Mouse (Mus musculus): Measurements from ENCODE around the gene Hfe. TPM values are rescaled to one million over a fixed set of nuclear protein-coding genes. Genes with fewer than 3 reads are reported as not detected.
A peak's percentile ranks its signal among the peaks of the same experiment; 100 is the strongest.
"Not testable (repeated sequence)": the region's sequence is repeated elsewhere in the genome, so short reads cannot be mapped to it uniquely, and the experiment has no call there.

Hfe gene
- polyA plus RNA-seq, 1 experiment from 2014 or later = 3.3 TPM

DNA sequence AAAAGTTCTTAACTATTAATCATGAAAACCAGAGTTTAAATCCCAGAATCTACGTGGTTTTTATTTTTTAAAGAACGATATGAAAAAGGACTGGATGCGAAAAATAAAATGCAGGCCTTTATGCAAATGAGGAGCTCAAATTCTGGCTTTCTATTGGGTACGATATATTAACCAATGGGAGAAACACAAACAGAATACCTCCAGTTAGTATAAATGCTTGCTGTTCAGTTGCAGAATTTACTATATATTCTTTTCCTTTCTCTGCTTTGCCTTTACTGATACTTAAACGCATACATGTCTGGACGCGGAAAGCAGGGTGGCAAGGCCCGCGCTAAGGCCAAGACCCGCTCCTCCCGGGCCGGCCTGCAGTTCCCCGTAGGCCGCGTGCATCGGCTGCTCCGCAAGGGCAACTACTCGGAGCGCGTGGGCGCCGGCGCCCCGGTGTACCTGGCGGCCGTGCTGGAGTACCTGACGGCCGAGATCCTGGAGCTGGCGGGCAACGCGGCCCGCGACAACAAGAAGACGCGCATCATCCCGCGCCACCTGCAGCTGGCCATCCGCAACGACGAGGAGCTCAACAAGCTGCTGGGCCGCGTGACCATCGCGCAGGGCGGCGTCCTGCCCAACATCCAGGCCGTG lies 40.3 kb upstream of the Hfe start, which contains the start of gene Hist1h2ab:
TSS of gene Hist1h2ab (plus strand) at position 288 of the 639 bp plus-strand sequence.
- under 1% methylated on average over 35 of the region's 47 CpGs for WGBS
- peak; percentile 47 for ATAC-seq (ENCODE audit: low FRiP score, low read depth)

DNA sequence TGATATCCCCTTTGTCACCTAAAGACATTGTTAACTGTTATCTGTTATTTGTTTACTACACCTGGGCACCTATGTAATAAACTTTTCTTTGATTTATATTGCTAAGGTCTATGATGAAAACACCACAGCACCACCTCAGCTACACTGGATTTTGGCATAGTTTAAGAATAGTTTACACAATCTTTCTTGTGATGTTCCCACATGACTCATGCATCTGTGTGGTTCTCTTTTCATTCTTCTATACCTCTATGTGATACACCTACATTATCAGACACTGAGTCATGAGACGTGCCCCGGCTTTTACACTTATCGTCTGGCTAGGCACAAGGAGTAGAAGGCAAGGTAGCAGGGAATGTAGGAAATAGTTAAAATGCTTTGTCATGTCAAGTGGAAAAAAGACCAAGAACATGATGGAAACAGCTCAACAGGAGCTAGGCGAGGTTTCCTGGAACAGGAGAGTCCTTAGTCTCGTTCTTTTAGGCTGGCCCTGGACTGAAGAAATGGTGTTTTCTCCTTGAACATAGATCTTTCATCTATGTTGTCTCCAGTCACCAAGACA lies 39.0 kb upstream of the Hfe start:
- no peaks in the 10 kb centered on the region for H3K9me3 ChIP-seq
- no peaks in the 10 kb centered on the region for H3K36me3 ChIP-seq
- 90% methylated on average over 5 of the region's 5 CpGs for WGBS
- no peak overlapping the region for H3K4me2 ChIP-seq (replicated peaks)
- ATAC-seq (ENCODE audit: low FRiP score, low read depth) = no peak
- no peak overlapping the region for H3K4me3 ChIP-seq
- H3K27ac ChIP-seq (replicated peaks) = peak overlapping the region; percentile 70; the same call in 1 of the 2 replicates
- H3K4me1 ChIP-seq = peaks cover 25% of the 10 kb centered on the region
- no peaks in the 10 kb centered on the region for H3K27me3 ChIP-seq
- no peak overlapping the region for H3K9ac ChIP-seq (replicated peaks)

More for the DNA sequence above, 40.3 kb upstream of the Hfe start, which contains the start of gene Hist1h2ab:
- H3K9me3 ChIP-seq, H3K27me3 ChIP-seq, H3K36me3 ChIP-seq: not testable (repeated sequence)
- Histone ChIP-seq H3K4me1 (peaks cover 22% of the 10 kb centered on the region), H3K27ac (replicated peaks) (peak within 1 kb of the TSS; percentile 95), H3K4me2 (replicated peaks) (peak within 1 kb of the TSS; percentile 60), H3K9ac (replicated peaks) (peak within 1 kb of the TSS; percentile 54), H3K4me3 (peak within 1 kb of the TSS; percentile 47)

DNA sequence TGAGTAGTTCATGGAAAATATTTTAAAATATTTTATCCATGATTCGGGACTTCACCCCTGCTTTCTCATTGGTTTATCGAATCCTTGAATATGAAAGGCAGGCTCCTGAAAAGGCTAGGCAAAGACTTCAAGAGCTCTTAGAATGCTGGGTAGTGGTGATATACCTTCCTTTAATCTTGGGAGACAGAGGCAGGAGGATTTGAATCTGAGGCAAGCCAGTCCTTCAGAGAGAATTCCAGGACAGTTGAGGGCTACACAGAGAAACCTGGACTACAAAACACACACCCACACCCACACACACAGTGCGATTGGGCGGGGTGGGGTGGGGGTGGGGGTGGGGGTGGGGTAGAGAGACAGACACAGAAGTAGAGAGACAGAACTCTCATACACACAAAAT lies 37.2 kb upstream of the Hfe start:
- ATAC-seq (ENCODE audit: low FRiP score, low read depth) = no peak
- H3K36me3 ChIP-seq = no peaks in the 10 kb centered on the region
- H3K4me3 ChIP-seq = no peak overlapping the region
- peak overlapping the region; percentile 67 for H3K4me2 ChIP-seq (replicated peaks)
- H3K4me1 ChIP-seq = peaks cover 24% of the 10 kb centered on the region
- WGBS = 3% methylated on average over 4 of the region's 4 CpGs
- no peak overlapping the region; the same call in 1 of the 2 replicates for H3K9ac ChIP-seq (replicated peaks)
- no peaks in the 10 kb centered on the region for H3K27me3 ChIP-seq
- peak overlapping the region; percentile 98 for H3K27ac ChIP-seq (replicated peaks)
- H3K9me3 ChIP-seq = no peaks in the 10 kb centered on the region

DNA sequence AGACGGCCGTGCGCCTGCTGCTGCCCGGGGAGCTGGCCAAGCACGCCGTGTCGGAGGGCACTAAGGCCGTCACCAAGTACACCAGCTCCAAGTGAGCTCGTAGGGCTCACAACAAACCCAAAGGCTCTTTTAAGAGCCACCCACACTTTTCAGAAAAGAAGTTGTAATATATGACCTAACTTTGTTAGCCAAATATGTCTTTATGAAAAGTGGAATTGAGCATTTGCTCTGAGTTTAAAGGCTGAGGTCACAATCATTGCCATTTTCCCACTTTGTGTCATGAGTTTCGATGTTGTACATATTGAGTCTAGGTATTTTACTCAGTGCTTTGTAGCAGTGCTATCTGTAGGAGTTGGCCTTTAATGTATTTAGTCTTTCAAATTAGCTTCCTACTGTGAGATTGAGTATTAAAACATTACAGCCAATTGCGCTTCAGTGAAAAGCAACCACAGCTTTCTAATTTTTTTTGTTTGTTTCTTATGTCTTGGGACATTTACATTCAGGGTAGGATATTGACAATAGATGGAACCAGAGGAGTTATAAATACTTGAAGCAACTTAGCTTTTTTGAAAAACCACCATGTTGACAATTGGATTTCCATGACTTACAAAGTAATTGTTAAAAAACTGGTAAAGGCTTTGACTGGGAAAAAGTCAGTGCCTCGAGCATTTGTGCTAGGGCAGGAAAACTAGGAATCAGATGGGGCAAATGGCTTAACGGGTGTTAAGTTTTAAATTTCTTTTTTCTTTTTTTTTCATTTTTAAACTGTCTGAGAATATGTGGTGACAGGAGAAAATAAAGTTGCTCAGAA lies 36.6 kb upstream of the Hfe start:
- H3K9me3 ChIP-seq = no peaks in the 10 kb centered on the region
- H3K9ac ChIP-seq (replicated peaks) = peak overlapping the region; percentile 47
- H3K27ac ChIP-seq (replicated peaks) = peak overlapping the region; percentile 98
- ATAC-seq (ENCODE audit: low FRiP score, low read depth) = peak; percentile 7; the same call in 1 of the 2 replicates
- peak overlapping the region; percentile 67 for H3K4me2 ChIP-seq (replicated peaks)
- 2% methylated on average over 13 of the region's 13 CpGs for WGBS
- no peaks in the 10 kb centered on the region for H3K36me3 ChIP-seq
- H3K4me3 ChIP-seq = peak overlapping the region; percentile 47
- H3K27me3 ChIP-seq = no peaks in the 10 kb centered on the region
- H3K4me1 ChIP-seq = peaks cover 21% of the 10 kb centered on the region

DNA sequence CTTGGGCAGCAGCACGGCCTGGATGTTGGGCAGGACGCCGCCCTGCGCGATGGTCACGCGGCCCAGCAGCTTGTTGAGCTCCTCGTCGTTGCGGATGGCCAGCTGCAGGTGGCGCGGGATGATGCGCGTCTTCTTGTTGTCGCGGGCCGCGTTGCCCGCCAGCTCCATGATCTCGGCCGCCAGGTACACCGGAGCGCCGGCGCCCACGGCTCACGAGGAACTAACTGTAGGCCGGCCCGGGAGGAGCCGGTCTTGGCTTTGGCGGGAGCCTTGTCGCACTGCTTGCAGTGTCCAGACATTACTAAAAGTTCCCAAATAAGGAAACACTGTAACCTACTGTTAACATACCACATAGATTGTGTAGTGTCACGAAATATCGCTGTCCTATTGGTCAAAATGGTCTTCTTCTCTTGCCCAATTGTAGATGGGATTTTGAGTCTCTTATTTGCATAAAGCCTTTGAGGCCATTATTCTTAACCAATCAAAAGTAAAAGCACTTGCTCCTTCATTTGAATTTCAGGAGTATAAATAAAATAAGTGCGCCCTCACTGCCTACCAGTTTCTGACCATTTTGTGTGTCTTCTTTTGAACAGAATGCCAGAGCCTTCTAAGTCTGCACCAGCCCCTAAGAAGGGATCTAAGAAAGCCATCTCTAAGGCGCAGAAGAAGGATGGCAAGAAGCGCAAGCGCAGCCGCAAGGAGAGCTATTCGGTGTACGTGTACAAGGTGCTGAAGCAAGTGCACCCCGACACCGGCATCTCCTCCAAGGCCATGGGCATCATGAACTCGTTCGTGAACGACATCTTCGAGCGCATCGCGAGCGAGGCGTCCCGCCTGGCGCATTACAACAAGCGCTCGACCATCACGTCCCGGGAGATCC lies 35.8 kb upstream of the Hfe start, which contains the start of gene Hist1h2bb:
TSS of gene Hist1h2bb (plus strand) at position 534 of the 880 bp plus-strand sequence.
- Histone ChIP-seq H3K4me2 (replicated peaks) (peak within 1 kb of the TSS; percentile 67), H3K4me1 (peaks cover 21% of the 10 kb centered on the region), H3K27ac (replicated peaks) (peak within 1 kb of the TSS; percentile 98), H3K9ac (replicated peaks) (peak within 1 kb of the TSS; percentile 62), H3K4me3 (peak within 1 kb of the TSS; percentile 47)
- not testable (repeated sequence) for H3K36me3 ChIP-seq, H3K27me3 ChIP-seq, H3K9me3 ChIP-seq
- peak; percentile 92 for ATAC-seq (ENCODE audit: low FRiP score, low read depth)
- WGBS = under 1% methylated on average over 45 of the region's 58 CpGs

DNA sequence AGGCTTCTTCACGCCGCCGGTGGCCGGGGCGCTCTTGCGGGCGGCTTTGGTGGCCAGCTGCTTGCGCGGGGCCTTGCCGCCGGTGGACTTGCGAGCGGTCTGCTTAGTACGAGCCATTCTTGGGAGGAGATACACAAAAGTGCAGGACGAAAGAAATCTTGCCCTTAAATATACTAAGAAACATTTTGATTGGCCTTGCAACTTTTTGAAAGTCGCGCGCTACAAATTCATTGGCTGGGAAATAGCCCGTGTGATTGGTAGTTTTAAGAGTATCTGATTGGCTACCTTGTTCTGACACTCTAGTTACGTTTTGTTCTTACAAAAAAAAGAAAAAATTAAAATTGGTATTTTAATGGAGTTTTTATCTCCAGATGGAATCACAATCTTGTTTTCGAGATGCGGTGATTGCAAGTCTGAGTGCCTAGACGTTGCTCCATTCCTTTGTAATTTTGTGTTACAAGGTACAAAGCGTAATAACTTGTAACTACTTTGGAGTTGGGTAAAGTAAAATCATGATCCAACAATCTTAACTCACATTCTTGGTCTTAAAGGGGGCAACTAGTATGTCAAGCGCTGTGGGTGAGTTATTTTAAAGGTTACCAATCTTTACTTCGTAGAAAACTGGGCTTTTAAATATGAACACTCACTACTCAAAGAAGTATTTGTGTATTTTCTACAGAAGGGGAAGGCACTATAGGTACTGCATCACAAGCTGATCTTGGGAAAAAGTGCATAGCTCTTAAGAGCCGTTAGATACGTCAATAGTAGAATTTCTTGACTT lies 34.9 kb upstream of the Hfe start, which contains the start of gene Hist1h3c:
TSS of gene Hist1h3c (minus strand) at position 222 of the 781 bp plus-strand sequence.
- H3K27ac ChIP-seq (replicated peaks) = peak within 1 kb of the TSS; percentile 98
- H3K4me2 ChIP-seq (replicated peaks) = peak within 1 kb of the TSS; percentile 67
- H3K27me3 ChIP-seq = no peaks in the 10 kb centered on the region
- H3K4me1 ChIP-seq = peaks cover 25% of the 10 kb centered on the region
- H3K9ac ChIP-seq (replicated peaks) = peak within 1 kb of the TSS; percentile 62
- under 1% methylated on average over 26 of the region's 28 CpGs for WGBS
- H3K4me3 ChIP-seq = peak within 1 kb of the TSS; percentile 47
- no peaks in the 10 kb centered on the region for H3K36me3 ChIP-seq
- H3K9me3 ChIP-seq = no peaks in the 10 kb centered on the region
- ATAC-seq (ENCODE audit: low FRiP score, low read depth) = peak; percentile 72

DNA sequence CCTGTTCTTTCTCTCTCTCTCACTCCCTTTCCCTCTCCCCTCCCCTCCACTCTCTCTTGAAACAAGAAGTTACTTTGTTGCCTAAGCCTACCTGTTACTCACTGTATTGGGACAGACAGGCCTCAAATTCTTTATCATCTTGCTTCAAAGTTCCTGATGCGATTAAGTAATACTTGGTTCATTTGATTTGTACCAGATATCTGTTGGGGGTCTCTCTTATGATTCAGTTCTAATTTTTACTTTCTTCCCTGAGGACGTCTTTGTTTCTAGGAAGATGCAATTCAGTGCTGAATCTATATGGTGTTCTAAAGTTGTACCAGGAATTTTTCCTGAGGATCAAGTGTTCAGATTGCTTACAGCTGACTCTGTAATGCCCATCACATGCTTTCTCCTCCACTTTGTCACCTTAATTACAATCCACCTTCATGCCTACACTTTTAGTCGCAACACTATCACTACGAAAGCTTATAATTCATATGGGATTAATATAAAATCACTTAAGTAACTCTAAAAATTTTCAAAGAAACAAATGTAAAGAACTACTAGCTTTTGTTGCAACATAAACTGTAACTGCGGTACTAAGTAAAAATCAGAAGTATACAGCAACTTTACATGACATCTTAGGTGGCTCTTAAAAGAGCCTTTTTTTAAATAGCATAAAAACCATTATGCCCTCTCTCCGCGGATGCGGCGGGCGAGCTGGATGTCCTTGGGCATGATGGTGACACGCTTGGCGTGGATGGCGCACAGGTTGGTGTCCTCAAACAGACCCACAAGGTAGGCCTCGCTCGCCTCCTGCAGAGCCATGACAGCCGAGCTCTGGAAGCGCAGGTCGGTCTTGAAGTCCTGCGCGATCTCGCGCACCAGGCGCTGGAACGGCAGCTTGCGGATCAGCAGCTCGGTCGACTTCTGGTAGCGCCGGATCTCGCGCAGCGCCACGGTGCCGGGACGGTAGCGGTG lies 34.0 kb upstream of the Hfe start:
- H3K4me3 ChIP-seq = peak overlapping the region; percentile 47
- WGBS = under 1% methylated on average over 18 of the region's 36 CpGs
- ATAC-seq (ENCODE audit: low FRiP score, low read depth) = no peak
- H3K9me3 ChIP-seq = no peaks in the 10 kb centered on the region
- peak overlapping the region; percentile 77 for H3K27ac ChIP-seq (replicated peaks)
- no peaks in the 10 kb centered on the region for H3K36me3 ChIP-seq
- no peaks in the 10 kb centered on the region for H3K27me3 ChIP-seq
- peaks cover 33% of the 10 kb centered on the region for H3K4me1 ChIP-seq
- peak overlapping the region; percentile 46 for H3K9ac ChIP-seq (replicated peaks)
- H3K4me2 ChIP-seq (replicated peaks) = peak overlapping the region; percentile 67

DNA sequence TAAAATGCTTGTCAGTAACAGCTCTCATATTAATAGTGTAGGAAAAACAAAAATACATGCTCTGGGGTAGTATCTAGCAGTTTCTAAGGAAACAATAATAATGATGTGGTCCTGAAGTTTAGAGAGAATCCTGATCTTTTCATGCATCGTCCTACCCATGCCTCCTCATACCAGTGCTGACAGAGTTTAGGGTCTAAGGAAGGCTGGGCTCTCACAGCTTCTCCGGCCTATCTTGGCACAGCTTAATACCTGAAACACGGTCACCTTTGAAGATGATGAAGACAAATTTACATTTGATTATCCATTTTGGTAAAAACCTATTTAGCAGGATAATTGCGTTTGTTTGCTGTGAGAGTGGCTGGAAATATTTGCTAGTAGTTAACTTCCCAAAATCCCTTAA lies 33.3 kb upstream of the Hfe start:
- peak overlapping the region; percentile 47; the same call in 1 of the 2 replicates for H3K4me3 ChIP-seq
- ATAC-seq (ENCODE audit: low FRiP score, low read depth) = no peak
- no peaks in the 10 kb centered on the region for H3K9me3 ChIP-seq
- no peaks in the 10 kb centered on the region for H3K27me3 ChIP-seq
- peak overlapping the region; percentile 67 for H3K4me2 ChIP-seq (replicated peaks)
- H3K9ac ChIP-seq (replicated peaks) = peak overlapping the region; percentile 46; the same call in 1 of the 2 replicates
- H3K36me3 ChIP-seq = no peaks in the 10 kb centered on the region
- 39% methylated on average over 4 of the region's 4 CpGs for WGBS
- H3K27ac ChIP-seq (replicated peaks) = peak overlapping the region; percentile 77
- peaks cover 40% of the 10 kb centered on the region for H3K4me1 ChIP-seq

DNA sequence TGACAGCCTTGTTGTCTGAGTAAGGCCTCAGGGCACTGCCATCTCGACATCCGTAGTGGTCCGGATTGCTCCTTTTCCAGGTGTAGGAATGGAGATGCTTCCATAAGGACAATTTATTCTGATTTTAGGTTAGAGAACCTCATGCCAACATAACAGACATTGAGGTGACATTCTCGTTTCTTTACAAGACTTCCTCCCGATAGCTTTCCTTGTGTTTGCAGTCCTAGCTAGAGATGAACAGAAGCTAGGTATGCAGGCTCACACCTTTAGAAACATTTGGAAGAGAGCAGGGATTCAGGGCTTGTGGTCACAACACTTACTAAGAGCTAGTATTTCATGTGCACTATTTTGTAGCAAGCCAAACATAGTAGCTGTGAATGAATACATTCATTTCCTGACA lies 32.6 kb upstream of the Hfe start:
- Histone ChIP-seq H3K4me3 (no peak overlapping the region), H3K36me3 (no peaks in the 10 kb centered on the region), H3K27ac (replicated peaks) (no peak overlapping the region), H3K9ac (replicated peaks) (no peak overlapping the region), H3K4me1 (peaks cover 38% of the 10 kb centered on the region), H3K9me3 (no peaks in the 10 kb centered on the region), H3K4me2 (replicated peaks) (no peak overlapping the region), H3K27me3 (no peaks in the 10 kb centered on the region)
- ATAC-seq (ENCODE audit: low FRiP score, low read depth) = no peak
- 85% methylated on average over 5 of the region's 5 CpGs for WGBS

DNA sequence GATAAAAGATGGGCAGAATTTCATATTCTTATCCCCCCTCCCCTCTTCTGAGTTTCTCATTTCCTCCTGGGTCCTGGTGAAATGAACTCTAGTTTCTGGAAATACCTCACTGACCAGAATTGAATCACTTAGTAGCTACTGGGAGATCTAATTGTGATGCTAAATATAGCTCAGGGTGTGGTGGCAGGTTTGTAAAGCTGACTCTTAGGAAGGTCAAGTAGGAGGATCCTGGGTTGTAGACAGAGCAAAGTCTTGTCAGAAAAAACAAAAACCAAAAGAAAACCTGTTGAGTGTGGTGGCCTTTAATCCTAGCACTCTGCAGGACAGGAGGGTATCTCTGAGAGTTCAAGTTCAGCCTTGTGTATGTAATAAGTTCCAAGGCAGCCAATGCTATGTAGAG lies 31.4 kb upstream of the Hfe start:
- no peak overlapping the region for H3K27ac ChIP-seq (replicated peaks)
- H3K27me3 ChIP-seq = no peaks in the 10 kb centered on the region
- peaks cover 33% of the 10 kb centered on the region for H3K4me1 ChIP-seq
- H3K9ac ChIP-seq (replicated peaks) = no peak overlapping the region
- H3K36me3 ChIP-seq = no peaks in the 10 kb centered on the region
- no peak for ATAC-seq (ENCODE audit: low FRiP score, low read depth)
- H3K4me2 ChIP-seq (replicated peaks) = no peak overlapping the region
- H3K9me3 ChIP-seq = no peaks in the 10 kb centered on the region
- no peak overlapping the region for H3K4me3 ChIP-seq

All from midbrain, embryonic 12.5 days (tissue).